Mouse (Mus musculus) adrenal gland (tissue): ENCODE measurements around the gene Cep95.

Source experiments
- intact Hi-C: fragments of 180-260 bp; cut with DNase I; formaldehyde crosslinking; loops from one replicate; pipeline ENCODE4 v1.15.1; 2025
- long read RNA-seq, 2 experiments: library from polyadenylated mRNA; unstranded; transcript quantifications; one replicate each; pipeline ENCODE4 v2.0.0; 2020; ENCODE audit warnings: borderline replicate concordance in 1 of 2; ENCODE audit not compliant: insufficient replicate concordance in 1 of 2

The Cep95 gene
- long read RNA-seq, experiment 1, partial matches to known transcripts: 4 of 6 reads
- long read RNA-seq, experiment 1, other reads (novel, unspliced or antisense): 1 of 6 reads
- long read RNA-seq, experiment 2, partial matches to known transcripts: 1 of 6 reads
- long read RNA-seq, experiment 2, other reads (novel, unspliced or antisense): 4 of 6 reads

GRCm38 (mm10) chr11:106788775-106789459 lies at the start of gene Cep95, which contains the start of gene Ddx5:
TSS of gene Cep95 (plus strand) at chr11:106789252.
TSS of gene Ddx5 (minus strand) at chr11:106789185.
- intact Hi-C loops: no loop called here

GRCm38 (mm10) chr11:106740724-106741123 lies 48.3 kb upstream of the Cep95 start:
- intact Hi-C loops: loop anchor here (1.0 kb wide), 1 partner anchor 91 kb away; no protein-coding TSS in a partner anchor

- intact Hi-C loops: loop anchor here (1.0 kb wide), 1 partner anchor 92 kb away; no protein-coding TSS in a partner anchor
Observed at GRCm38 (mm10) chr11:106741232-106741631, 47.8 kb upstream of the Cep95 start.

DNA sequence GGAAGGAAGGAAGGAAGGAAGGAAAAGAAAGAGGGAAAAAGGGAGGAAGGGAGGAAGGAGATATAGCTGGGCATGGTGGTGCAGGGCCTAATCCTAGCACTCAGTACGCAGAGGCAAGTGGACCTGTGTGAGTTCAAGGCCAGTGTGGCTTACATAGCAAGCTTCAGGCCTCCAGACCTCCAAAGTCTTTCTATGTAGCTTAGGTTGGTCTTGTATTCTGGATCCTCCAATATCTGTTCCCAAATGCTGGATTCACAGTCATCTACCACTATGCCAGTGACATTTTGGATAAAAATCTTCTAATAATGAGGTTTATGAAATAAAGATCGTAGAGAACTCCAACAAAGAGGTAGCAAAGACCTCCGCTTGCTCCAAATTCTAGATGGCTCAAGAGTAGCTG lies 47.2 kb upstream of the Cep95 start:
- intact Hi-C loops: loop anchor here (1.0 kb wide), 1 partner anchor 93 kb away; no protein-coding TSS in a partner anchor

DNA sequence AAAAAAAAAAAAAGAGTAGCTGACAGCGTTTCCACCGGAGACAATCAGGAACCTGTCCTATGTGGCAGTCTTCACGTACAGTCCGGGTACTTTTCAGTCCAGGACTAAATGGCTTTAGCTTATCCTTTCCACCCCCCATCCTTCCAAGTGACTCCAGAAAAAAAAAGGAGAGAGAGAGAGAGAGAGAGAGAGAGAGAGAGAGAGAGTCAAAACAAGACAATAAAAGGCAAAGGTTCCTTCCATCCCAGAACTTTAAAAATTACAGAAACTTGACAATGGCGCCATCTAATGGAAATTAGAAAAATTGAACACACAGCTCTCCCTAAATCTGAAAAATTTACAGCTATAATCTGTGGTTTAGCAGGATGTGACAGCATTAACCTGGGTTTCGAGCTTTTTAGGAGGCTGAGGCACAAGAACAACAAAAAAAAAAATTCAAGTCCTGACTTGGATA lies 46.6 kb upstream of the Cep95 start:
- intact Hi-C loops: no loop called here

GRCm38 (mm10) chr11:106744949-106745348 lies 44.1 kb upstream of the Cep95 start:
- intact Hi-C loops: no loop called here

DNA sequence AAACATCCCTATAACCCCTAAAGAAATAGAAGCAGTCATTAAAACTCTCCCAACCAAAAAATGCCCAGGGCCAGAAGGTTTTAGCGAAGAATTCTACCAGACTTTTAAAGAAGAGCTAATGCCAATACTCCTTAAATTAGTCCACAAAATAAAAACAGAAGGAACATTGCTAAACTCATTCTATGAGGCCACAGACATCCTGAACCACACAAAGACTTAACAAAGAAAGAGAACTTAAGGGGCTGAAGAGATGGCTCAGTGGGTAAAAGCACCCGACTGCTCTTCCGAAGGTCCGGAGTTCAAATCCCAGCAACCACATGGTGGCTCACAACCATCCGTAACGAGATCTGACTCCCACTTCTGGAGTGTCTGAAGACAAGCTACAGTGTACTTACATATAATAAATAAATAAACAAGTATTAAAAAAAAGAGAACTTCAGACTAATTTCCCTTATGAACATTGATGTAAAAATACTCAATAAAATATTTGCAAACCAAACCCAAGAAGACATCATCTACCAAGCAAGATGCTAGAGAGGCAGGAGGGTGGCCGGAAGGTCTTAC lies 39.4 kb upstream of the Cep95 start:
- intact Hi-C loops: loop anchor here (10.0 kb wide), 1 partner anchor 215 kb away; no protein-coding TSS in a partner anchor

GRCm38 (mm10) chr11:106750121-106750751 lies 38.8 kb upstream of the Cep95 start, which contains the start of gene Pecam1:
TSS of gene Pecam1 (minus strand) at chr11:106750628.
- intact Hi-C loops: loop anchor here (10.0 kb wide), 1 partner anchor 215 kb away; no protein-coding TSS in a partner anchor

DNA sequence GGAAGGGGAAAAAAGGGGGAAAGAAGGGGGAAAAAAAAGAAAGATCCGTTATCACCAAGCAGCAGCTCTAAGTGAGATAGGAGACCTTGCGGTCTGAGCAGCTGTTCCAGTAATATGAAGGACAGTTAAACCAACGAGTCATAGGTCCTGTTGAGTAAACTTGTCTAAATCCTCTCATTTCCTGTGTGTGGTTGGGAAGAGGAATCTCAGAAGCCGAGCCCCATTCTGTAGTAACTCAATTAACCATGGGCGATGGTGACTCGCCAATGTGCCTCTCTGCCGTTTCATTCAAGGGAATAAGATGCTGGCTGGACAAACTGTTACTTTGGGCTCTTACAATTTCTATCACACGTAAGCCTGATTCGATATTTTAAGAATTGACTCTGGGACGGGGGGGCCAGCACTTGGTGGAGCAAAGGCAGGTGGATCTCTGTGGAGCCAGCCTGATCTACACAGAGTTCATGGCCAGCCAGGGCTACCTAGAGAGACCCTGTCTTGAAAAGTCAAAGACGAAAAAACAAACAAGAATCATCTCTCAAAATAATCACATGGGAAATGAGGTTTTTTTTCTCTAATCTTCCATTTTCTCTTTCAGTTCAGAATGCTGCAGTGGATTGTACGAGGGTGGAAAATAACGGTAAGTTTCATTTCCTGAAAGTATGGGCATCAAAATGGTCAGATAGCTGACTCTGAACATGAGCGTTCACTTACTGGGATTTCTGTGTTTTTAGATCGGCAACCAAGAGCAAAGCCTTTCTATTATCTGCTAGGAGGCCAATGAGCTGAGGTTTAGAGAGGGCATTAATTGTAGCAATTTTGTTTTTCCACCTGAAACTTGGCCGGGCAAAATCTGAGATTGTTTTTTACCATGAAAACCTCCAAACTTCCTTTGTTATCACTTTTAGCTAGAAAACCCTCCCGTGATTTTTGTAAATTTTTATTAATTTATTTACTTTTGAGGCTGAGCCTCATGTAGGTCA lies 37.7 kb upstream of the Cep95 start, which contains the start of gene Milr1:
Gene Milr1, plus strand, starts transcription at position 188 of the 980 bp plus-strand sequence.
- intact Hi-C loops: loop anchor here (10.0 kb wide), 1 partner anchor 217 kb away; no protein-coding TSS in a partner anchor

DNA sequence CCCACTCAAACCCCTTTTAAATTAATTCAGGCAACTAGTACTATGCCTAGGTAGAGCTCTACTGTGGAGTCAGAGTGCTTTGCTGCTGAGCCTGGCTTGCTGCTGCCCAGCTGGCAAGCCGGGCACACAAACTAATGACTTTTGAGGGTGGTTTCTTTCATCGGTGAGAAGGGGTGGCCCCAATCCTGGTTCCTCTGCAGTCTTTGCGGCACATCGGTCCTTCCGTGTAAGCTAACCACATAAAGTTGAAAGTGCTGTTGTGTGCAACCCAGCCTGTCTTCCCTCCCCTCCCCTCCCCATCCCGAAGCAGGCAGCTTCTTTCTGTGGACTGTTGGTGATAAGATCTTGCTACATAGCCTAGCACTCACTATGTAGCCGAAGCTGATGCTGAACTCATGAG lies 36.9 kb upstream of the Cep95 start:
- intact Hi-C loops: loop anchor here (10.0 kb wide), 1 partner anchor 217 kb away; no protein-coding TSS in a partner anchor

- intact Hi-C loops: loop anchor here (10.0 kb wide), 1 partner anchor 219 kb away; no protein-coding TSS in a partner anchor
Observed at GRCm38 (mm10) chr11:106753314-106753713, 35.7 kb upstream of the Cep95 start.

GRCm38 (mm10) chr11:106755583-106755982 lies 33.5 kb upstream of the Cep95 start:
- intact Hi-C loops: loop anchor here (10.0 kb wide), 1 partner anchor 221 kb away; no protein-coding TSS in a partner anchor

DNA sequence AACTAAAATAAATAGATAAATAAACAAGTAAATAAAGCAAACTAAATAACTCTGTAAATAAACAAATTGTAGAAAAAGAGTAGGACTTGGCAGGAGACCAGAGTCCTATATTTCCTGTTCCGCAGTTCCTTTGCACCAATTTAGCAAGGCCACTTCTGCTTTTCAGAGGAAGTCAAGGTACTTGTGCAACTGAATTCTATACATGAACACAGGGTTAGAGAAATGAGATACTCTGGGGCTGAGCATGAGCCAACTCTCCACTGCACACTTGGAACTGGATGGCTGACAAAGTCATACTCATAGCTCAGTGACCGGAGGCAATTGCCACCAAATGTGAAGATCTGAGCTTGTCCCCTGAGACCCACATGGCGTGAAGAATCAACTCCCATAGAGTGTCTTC lies 30.0 kb upstream of the Cep95 start:
- intact Hi-C loops: loop anchor here (10.0 kb wide), 1 partner anchor 224 kb away; no protein-coding TSS in a partner anchor

DNA sequence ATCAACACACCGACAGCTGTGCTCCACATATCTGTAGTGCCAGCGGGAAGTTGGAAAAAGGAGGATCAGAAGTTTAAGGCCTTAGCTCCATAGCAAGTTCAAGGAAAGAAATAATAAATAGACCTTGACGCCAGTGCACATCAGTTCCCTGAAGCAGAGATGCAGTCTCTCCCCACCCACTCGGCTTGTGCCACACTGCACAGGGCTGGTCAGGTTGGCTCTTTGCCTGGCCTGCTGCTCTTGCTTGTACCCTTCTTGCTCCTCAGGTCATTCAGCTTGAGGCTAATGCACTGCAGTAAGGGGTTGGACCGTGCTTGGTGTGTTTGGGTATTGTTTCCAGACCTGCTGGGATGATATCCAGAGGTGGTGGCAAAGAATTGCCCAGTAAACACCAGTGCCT lies 28.5 kb upstream of the Cep95 start:
- intact Hi-C loops: no loop called here

GRCm38 (mm10) chr11:106762139-106762799 lies 26.8 kb upstream of the Cep95 start:
- intact Hi-C loops: no loop called here

DNA sequence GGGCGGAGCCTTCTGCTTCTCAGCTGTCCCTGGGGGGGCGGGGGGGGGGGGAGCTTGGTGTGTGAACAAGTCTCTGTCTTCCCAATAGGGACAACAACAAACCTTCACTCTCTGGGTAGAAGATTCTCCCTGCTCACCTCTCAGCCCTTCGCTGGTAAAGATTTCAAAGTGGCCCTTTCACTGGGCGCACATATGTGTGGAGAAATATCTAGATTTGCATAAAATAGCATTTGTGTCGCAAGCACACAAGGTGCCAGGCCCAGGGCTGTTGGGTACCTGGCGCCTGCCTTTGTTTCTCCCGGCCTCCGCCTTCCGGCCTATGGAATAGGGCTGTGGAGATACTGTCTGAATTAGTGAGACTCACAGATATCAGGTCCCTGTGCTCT lies 26.3 kb upstream of the Cep95 start:
- intact Hi-C loops: no loop called here

DNA sequence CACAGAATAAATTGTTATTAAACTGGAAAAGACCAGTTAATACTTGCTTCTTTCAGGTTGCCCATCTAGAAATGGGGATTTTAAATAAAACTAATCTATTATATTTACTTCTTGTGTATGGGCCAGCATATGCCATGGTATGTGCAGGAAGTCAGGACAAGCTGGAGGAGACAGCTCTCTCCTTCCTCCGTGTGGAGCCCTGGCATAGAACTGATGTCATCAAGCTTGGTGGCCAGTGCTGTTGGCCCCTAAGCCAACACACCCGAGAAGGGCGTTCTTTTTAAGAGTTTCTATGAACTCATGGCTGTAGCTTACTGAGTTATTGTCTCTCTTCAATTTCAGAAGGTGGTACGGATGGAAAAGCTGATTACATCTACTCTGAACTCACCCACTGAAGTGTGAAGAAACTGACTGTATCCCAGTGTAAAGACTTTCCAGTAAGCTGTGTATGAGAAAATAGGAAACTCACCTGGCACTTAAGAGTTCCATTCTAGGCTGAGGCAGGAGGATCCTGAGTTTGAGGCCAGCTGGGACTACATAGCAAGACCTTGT lies 22.4 kb upstream of the Cep95 start:
- intact Hi-C loops: no loop called here

- intact Hi-C loops: no loop called here
Observed at GRCm38 (mm10) chr11:106767516-106767915, 21.5 kb upstream of the Cep95 start.
